Mouse (Mus musculus) megakaryocyte, embryonic 14.5 days (primary cell): ENCODE measurements around the gene Rpl9.

ENCODE experiments used
- FLI1 ChIP-seq: IDR thresholded peaks from 2 replicates; pipeline ENCODE4 v1.6.1; 2012; ENCODE audit warnings: low read length, inconsistent platforms, mixed read lengths
- GATA1 ChIP-seq: IDR thresholded peaks from 3 replicates; pipeline ENCODE4 v1.6.1; 2012; ENCODE audit warnings: mixed read lengths, low read length, inconsistent platforms, borderline replicate concordance

DNA sequence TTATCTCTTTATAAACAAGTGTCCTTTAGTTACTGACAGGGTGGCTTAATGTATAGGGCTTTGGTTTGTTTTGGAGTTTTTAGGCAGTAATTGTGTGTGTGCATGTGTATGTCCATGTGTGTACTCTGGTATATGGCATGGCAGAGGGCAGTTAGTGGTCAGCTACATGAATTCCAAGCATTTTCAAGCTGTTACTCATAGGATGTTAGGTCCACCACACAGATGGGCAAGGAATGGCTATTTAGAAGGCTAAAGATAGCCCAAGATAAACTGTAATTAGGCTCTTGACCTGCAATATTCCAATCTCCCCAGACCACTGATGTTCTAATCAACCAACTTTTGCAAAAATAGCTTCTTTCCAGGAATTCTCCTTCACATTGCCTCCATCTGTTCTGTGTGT lies 46.8 kb upstream of the Rpl9 start:
- no peak for TF ChIP-seq GATA1
- no peak for TF ChIP-seq FLI1
